Mouse (Mus musculus): ENCODE data around the gene Tenm4. TPM values are rescaled to one million over a fixed set of nuclear protein-coding genes. Genes with fewer than 3 reads are reported as not detected.

Tenm4 gene
- polyA plus RNA-seq, 1 experiment from 2014 or later: 41.4 TPM

GRCm38 (mm10) chr7:96839586-96839985 lies 668.5 kb downstream of the Tenm4 start:
- WGBS: 90% methylated on average over 4 of the region's 4 CpGs
- Histone ChIP-seq H3K9me3 (replicated peaks; ENCODE audit: control insufficient read depth, low read length, poor library complexity, severe bottlenecking) (no peaks in the 10 kb centered on the region), H3K4me3 (ENCODE audit: low read depth, low read length) (no peak overlapping the region), H3K27ac (ENCODE audit: low read length) (no peak overlapping the region), H3K27me3 (ENCODE audit: control insufficient read depth, insufficient read depth, low read depth, low read length) (no peaks in the 10 kb centered on the region), H3K4me2 (ENCODE audit: low read length) (no peak overlapping the region), H3K4me1 (ENCODE audit: control insufficient read depth, insufficient read depth, low read length) (peaks cover 5% of the 10 kb centered on the region), H3K9ac (ENCODE audit: low read depth, low read length) (no peak overlapping the region), H3K36me3 (ENCODE audit: control insufficient read depth, insufficient read depth, low read length) (no peaks in the 10 kb centered on the region; the same call in 1 of the 2 replicates)
- no peak for ATAC-seq

GRCm38 (mm10) chr7:96842477-96843255 lies 671.6 kb downstream of the Tenm4 start:
- H3K27ac ChIP-seq (ENCODE audit: low read length): no peak overlapping the region
- H3K36me3 ChIP-seq (ENCODE audit: control insufficient read depth, insufficient read depth, low read length): peaks cover 6% of the 10 kb centered on the region
- H3K9ac ChIP-seq (ENCODE audit: low read depth, low read length): no peak overlapping the region
- no peak overlapping the region for H3K4me2 ChIP-seq (ENCODE audit: low read length)
- H3K4me3 ChIP-seq (ENCODE audit: low read depth, low read length): no peak overlapping the region
- peaks cover 3% of the 10 kb centered on the region; the same call in 1 of the 2 replicates for H3K4me1 ChIP-seq (ENCODE audit: control insufficient read depth, insufficient read depth, low read length)
- ATAC-seq: no peak
- 49% methylated on average over 12 of the region's 12 CpGs for WGBS
- no peaks in the 10 kb centered on the region for H3K9me3 ChIP-seq (replicated peaks; ENCODE audit: control insufficient read depth, low read length, poor library complexity, severe bottlenecking)
- no peaks in the 10 kb centered on the region for H3K27me3 ChIP-seq (ENCODE audit: control insufficient read depth, insufficient read depth, low read depth, low read length)

GRCm38 (mm10) chr7:96844104-96844894 lies 673.3 kb downstream of the Tenm4 start:
- 78% methylated on average over 8 of the region's 8 CpGs for WGBS
- no peak for ATAC-seq
- no peak overlapping the region for H3K4me3 ChIP-seq (ENCODE audit: low read depth, low read length)

GRCm38 (mm10) chr7:96852781-96853180 lies 681.7 kb downstream of the Tenm4 start:
- no peaks in the 10 kb centered on the region for H3K9me3 ChIP-seq (replicated peaks; ENCODE audit: control insufficient read depth, low read length, poor library complexity, severe bottlenecking)
- no peak for ATAC-seq
- no peaks in the 10 kb centered on the region for H3K27me3 ChIP-seq (ENCODE audit: control insufficient read depth, insufficient read depth, low read depth, low read length)
- H3K4me2 ChIP-seq (ENCODE audit: low read length): no peak overlapping the region
- H3K27ac ChIP-seq (ENCODE audit: low read length): no peak overlapping the region
- no peak overlapping the region for H3K4me3 ChIP-seq (ENCODE audit: low read depth, low read length)
- 82% methylated on average over 2 of the region's 2 CpGs for WGBS
- H3K36me3 ChIP-seq (ENCODE audit: control insufficient read depth, insufficient read depth, low read length): 0 out of 2 replicates have a peak, but pooled peaks cover 3% of the 10 kb centered on the region
- H3K9ac ChIP-seq (ENCODE audit: low read depth, low read length): no peak overlapping the region
- H3K4me1 ChIP-seq (ENCODE audit: control insufficient read depth, insufficient read depth, low read length): no peaks in the 10 kb centered on the region

More at GRCm38 (mm10) chr7:96844104-96844894, 673.3 kb downstream of the Tenm4 start:
- H3K9ac ChIP-seq (ENCODE audit: low read depth, low read length): no peak overlapping the region
- peaks cover 3% of the 10 kb centered on the region; the same call in 1 of the 2 replicates for H3K4me1 ChIP-seq (ENCODE audit: control insufficient read depth, insufficient read depth, low read length)
- H3K4me2 ChIP-seq (ENCODE audit: low read length): no peak overlapping the region
- peaks cover 9% of the 10 kb centered on the region; the same call in 1 of the 2 replicates for H3K36me3 ChIP-seq (ENCODE audit: control insufficient read depth, insufficient read depth, low read length)
- H3K9me3 ChIP-seq (replicated peaks; ENCODE audit: control insufficient read depth, low read length, poor library complexity, severe bottlenecking): no peaks in the 10 kb centered on the region
- no peak overlapping the region for H3K27ac ChIP-seq (ENCODE audit: low read length)
- no peaks in the 10 kb centered on the region for H3K27me3 ChIP-seq (ENCODE audit: control insufficient read depth, insufficient read depth, low read depth, low read length)

- Histone ChIP-seq H3K36me3 (ENCODE audit: control insufficient read depth, insufficient read depth, low read length) (no peaks in the 10 kb centered on the region), H3K4me1 (ENCODE audit: control insufficient read depth, insufficient read depth, low read length) (peaks cover 4% of the 10 kb centered on the region; the same call in 1 of the 2 replicates), H3K4me3 (ENCODE audit: low read depth, low read length) (no peak overlapping the region), H3K9me3 (replicated peaks; ENCODE audit: control insufficient read depth, low read length, poor library complexity, severe bottlenecking) (no peaks in the 10 kb centered on the region), H3K27me3 (ENCODE audit: control insufficient read depth, insufficient read depth, low read depth, low read length) (no peaks in the 10 kb centered on the region), H3K9ac (ENCODE audit: low read depth, low read length) (no peak overlapping the region), H3K4me2 (ENCODE audit: low read length) (no peak overlapping the region), H3K27ac (ENCODE audit: low read length) (no peak overlapping the region)
- no peak for ATAC-seq
- WGBS: 92% methylated on average over 5 of the region's 5 CpGs
These were observed 684.9 kb downstream of the Tenm4 start for GRCm38 (mm10) chr7:96855867-96856406.

- Histone ChIP-seq H3K9me3 (replicated peaks; ENCODE audit: control insufficient read depth, low read length, poor library complexity, severe bottlenecking) (no peaks in the 10 kb centered on the region), H3K36me3 (ENCODE audit: control insufficient read depth, insufficient read depth, low read length) (no peaks in the 10 kb centered on the region), H3K4me2 (ENCODE audit: low read length) (no peak overlapping the region), H3K27me3 (ENCODE audit: control insufficient read depth, insufficient read depth, low read depth, low read length) (no peaks in the 10 kb centered on the region), H3K9ac (ENCODE audit: low read depth, low read length) (no peak overlapping the region), H3K4me3 (ENCODE audit: low read depth, low read length) (no peak overlapping the region), H3K27ac (ENCODE audit: low read length) (no peak overlapping the region), H3K4me1 (ENCODE audit: control insufficient read depth, insufficient read depth, low read length) (peaks cover 4% of the 10 kb centered on the region; the same call in 1 of the 2 replicates)
- WGBS: 84% methylated on average over 4 of the region's 4 CpGs
- no peak for ATAC-seq
These were observed 685.5 kb downstream of the Tenm4 start for GRCm38 (mm10) chr7:96856518-96856917.

- no peak overlapping the region for H3K4me3 ChIP-seq (ENCODE audit: low read depth, low read length)
- ATAC-seq: no peak
- H3K4me1 ChIP-seq (ENCODE audit: control insufficient read depth, insufficient read depth, low read length): peaks cover 4% of the 10 kb centered on the region; the same call in 1 of the 2 replicates
- no peaks in the 10 kb centered on the region for H3K36me3 ChIP-seq (ENCODE audit: control insufficient read depth, insufficient read depth, low read length)
- whole genome bisulfite sequencing: 81% methylated on average over 2 of the region's 2 CpGs
- no peak overlapping the region for H3K4me2 ChIP-seq (ENCODE audit: low read length)
- H3K9ac ChIP-seq (ENCODE audit: low read depth, low read length): no peak overlapping the region
- no peaks in the 10 kb centered on the region for H3K9me3 ChIP-seq (replicated peaks; ENCODE audit: control insufficient read depth, low read length, poor library complexity, severe bottlenecking)
- no peak overlapping the region for H3K27ac ChIP-seq (ENCODE audit: low read length)
- no peaks in the 10 kb centered on the region for H3K27me3 ChIP-seq (ENCODE audit: control insufficient read depth, insufficient read depth, low read depth, low read length)
These were observed 688.0 kb downstream of the Tenm4 start for GRCm38 (mm10) chr7:96859077-96859476.

- Histone ChIP-seq H3K4me1 (ENCODE audit: control insufficient read depth, insufficient read depth, low read length) (peaks cover 4% of the 10 kb centered on the region; the same call in 1 of the 2 replicates), H3K4me2 (ENCODE audit: low read length) (no peak overlapping the region), H3K27ac (ENCODE audit: low read length) (no peak overlapping the region; the same call in 1 of the 2 replicates), H3K27me3 (ENCODE audit: control insufficient read depth, insufficient read depth, low read depth, low read length) (no peaks in the 10 kb centered on the region), H3K9ac (ENCODE audit: low read depth, low read length) (no peak overlapping the region), H3K36me3 (ENCODE audit: control insufficient read depth, insufficient read depth, low read length) (no peaks in the 10 kb centered on the region), H3K4me3 (ENCODE audit: low read depth, low read length) (no peak overlapping the region), H3K9me3 (replicated peaks; ENCODE audit: control insufficient read depth, low read length, poor library complexity, severe bottlenecking) (no peaks in the 10 kb centered on the region)
- WGBS: 72% methylated on average over 5 of the region's 5 CpGs
- 0 out of 2 replicates have a peak, but pooled peaks have one; percentile 34 for ATAC-seq
These were observed 688.6 kb downstream of the Tenm4 start for GRCm38 (mm10) chr7:96859684-96860083.
